Mouse (Mus musculus) megakaryocyte-erythroid progenitor cell, adult 5-6 weeks (primary cell): ENCODE results near the gene Gfod1. TPM values are rescaled to one million over a fixed set of nuclear protein-coding genes. Genes with fewer than 3 reads are reported as not detected.

Experiments used
- total RNA-seq, 2 experiments: library from RNA; stranded (forward) in 1 of 2; stranded (reverse) in 1 of 2; fragments of 200-1000, 215-1000 nt in 1 of 2; fragments of >200 nt in 1 of 2; fragmentation: Nextera tagmentation in 1 of 2; gene quantifications; 2 replicates each; pipeline ENCODE4 v1.2.3; 2014 to 2017

Gfod1 gene
- total RNA-seq, 2 experiments from 2014 or later = 0.42 to 1.6 TPM

Other genes starting within 250 kb of the Gfod1 start
- gene Tbc1d7, start 132.7 kb downstream of the Gfod1 start, total RNA-seq (2014; fragmentation: Nextera tagmentation) = 10.7 and 21.3 TPM in 2 replicates
- gene Tbc1d7, start 132.7 kb downstream of the Gfod1 start, total RNA-seq (2017) = 5.1 and 7.7 TPM in 2 replicates
- 4.3 and 12.8 TPM in 2 replicates for gene Sirt5, start 61.3 kb upstream of the Gfod1 start, total RNA-seq (2014; fragmentation: Nextera tagmentation)
- gene Sirt5, start 61.3 kb upstream of the Gfod1 start, total RNA-seq (2017) = 5.8 and 6.2 TPM in 2 replicates
- 182 and 212 TPM in 2 replicates for gene Nol7, start 94.2 kb upstream of the Gfod1 start, total RNA-seq (2014; fragmentation: Nextera tagmentation)
- 282 and 379 TPM in 2 replicates for gene Nol7, start 94.2 kb upstream of the Gfod1 start, total RNA-seq (2017)
- gene Ranbp9, start 177.1 kb upstream of the Gfod1 start, total RNA-seq (2014; fragmentation: Nextera tagmentation) = 36.8 and 36.9 TPM in 2 replicates
- 54.2 and 60.4 TPM in 2 replicates for gene Ranbp9, start 177.1 kb upstream of the Gfod1 start, total RNA-seq (2017)